Mouse (Mus musculus) stomach, embryonic 15.5 days (tissue): ENCODE data around the gene Stk32c. TPM values are rescaled to one million over a fixed set of nuclear protein-coding genes. Genes with fewer than 3 reads are reported as not detected.

Experiments
- ATAC-seq: fragments of 200-750 bp; cut with Nextera tagmentation; 2 replicates; pipeline ENCODE4 v1.8.0; 2017; ENCODE audit warnings: low read depth, moderate number of reproducible peaks, moderate TSS enrichment; ENCODE audit not compliant: insufficient read depth, low FRiP score
- H3K27ac ChIP-seq: fragments of 300-500 bp; sonication (generic); 2 replicates; pipeline ENCODE4 v1.5.1; 2015; ENCODE audit warnings: mild to moderate bottlenecking, inconsistent platforms
- H3K27me3 ChIP-seq: fragments of 300-500 bp; sonication (generic); replicated peaks from 2 replicates; pipeline ENCODE4 v1.6.1; 2015; ENCODE audit warnings: inconsistent platforms
- H3K36me3 ChIP-seq: fragments of 300-500 bp; sonication (generic); 2 replicates; pipeline ENCODE4 v1.6.1; 2015; ENCODE audit warnings: inconsistent platforms
- H3K4me1 ChIP-seq: fragments of 300-500 bp; sonication (generic); 2 replicates; pipeline ENCODE4 v1.6.1; 2015; ENCODE audit warnings: inconsistent platforms
- H3K4me2 ChIP-seq: fragments of 300-500 bp; sonication (generic); 2 replicates; pipeline ENCODE4 v1.6.1; 2015; ENCODE audit warnings: mild to moderate bottlenecking, inconsistent platforms
- H3K4me3 ChIP-seq: fragments of 300-500 bp; sonication (generic); replicated peaks from 2 replicates; pipeline ENCODE4 v1.5.1; 2015; ENCODE audit warnings: inconsistent platforms
- H3K9ac ChIP-seq: fragments of 300-500 bp; sonication (generic); 2 replicates; pipeline ENCODE4 v1.6.1; 2015; ENCODE audit warnings: inconsistent platforms
- H3K9me3 ChIP-seq: fragments of 300-500 bp; sonication (generic); 2 replicates; pipeline ENCODE4 v1.6.1; 2016; ENCODE audit warnings: inconsistent platforms
- WGBS: fragments of 180-500 bp; shearing (Covaris S2); methylation state at CpG from one replicate; pipeline ENCODE4 v1.1.7; 2015; 5-methylcytosine and 5-hydroxymethylcytosine counted together
- polyA plus RNA-seq: library from polyadenylated mRNA; unstranded; fragments of >200 nt; fragmentation: Nextera tagmentation; extraction: Ambion mirVana; gene quantifications from 2 replicates; pipeline ENCODE4 v1.2.1, GENCODE M21; 2015

The Stk32c gene
- polyA plus RNA-seq, 1 experiment from 2014 or later, result 0.23 TPM

GRCm38 (mm10) chr7:139156341-139157058 lies 56.6 kb downstream of the Stk32c start:
- no peak for ATAC-seq
- WGBS, result 61% methylated on average over 10 of the region's 10 CpGs
- Histone ChIP-seq H3K27ac (no peak overlapping the region), H3K27me3 (no peaks in the 10 kb centered on the region), H3K9ac (no peak overlapping the region), H3K9me3 (no peaks in the 10 kb centered on the region), H3K4me2 (no peak overlapping the region), H3K4me3 (no peak overlapping the region), H3K36me3 (no peaks in the 10 kb centered on the region), H3K4me1 (peaks cover 2% of the 10 kb centered on the region; the same call in 1 of the 2 replicates)

- no peaks in the 10 kb centered on the region for H3K27me3 ChIP-seq
- H3K9me3 ChIP-seq, result no peaks in the 10 kb centered on the region
- no peak overlapping the region for H3K4me3 ChIP-seq
- ATAC-seq, result no peak
- WGBS, result 68% methylated on average over 7 of the region's 7 CpGs
- H3K4me2 ChIP-seq, result no peak overlapping the region
- H3K27ac ChIP-seq, result no peak overlapping the region
- H3K36me3 ChIP-seq, result no peaks in the 10 kb centered on the region
- peaks cover 10% of the 10 kb centered on the region; the same call in 1 of the 2 replicates for H3K4me1 ChIP-seq
- no peak overlapping the region for H3K9ac ChIP-seq
Measured at GRCm38 (mm10) chr7:139152927-139153326, 60.2 kb downstream of the Stk32c start.

GRCm38 (mm10) chr7:139151116-139151515 lies 62.0 kb downstream of the Stk32c start:
- ATAC-seq, result peak; percentile 79
- WGBS, result 22% methylated on average over 10 of the region's 10 CpGs
- H3K4me3 ChIP-seq, result no peak overlapping the region
- no peak overlapping the region for H3K27ac ChIP-seq
- 0 out of 2 replicates have a peak, but pooled peaks cover 7% of the 10 kb centered on the region for H3K4me1 ChIP-seq
- no peak overlapping the region for H3K4me2 ChIP-seq
- H3K9ac ChIP-seq, result no peak overlapping the region
- H3K36me3 ChIP-seq, result no peaks in the 10 kb centered on the region
- no peaks in the 10 kb centered on the region for H3K27me3 ChIP-seq
- H3K9me3 ChIP-seq, result no peaks in the 10 kb centered on the region

GRCm38 (mm10) chr7:139149373-139149772 lies 63.7 kb downstream of the Stk32c start:
- Histone ChIP-seq H3K9ac (no peak overlapping the region), H3K27me3 (no peaks in the 10 kb centered on the region), H3K27ac (no peak overlapping the region), H3K4me3 (no peak overlapping the region), H3K36me3 (no peaks in the 10 kb centered on the region), H3K9me3 (no peaks in the 10 kb centered on the region), H3K4me1 (0 out of 2 replicates have a peak, but pooled peaks cover 7% of the 10 kb centered on the region), H3K4me2 (no peak overlapping the region)
- no peak for ATAC-seq
- WGBS, result 43% methylated on average over 7 of the region's 7 CpGs

- no peak overlapping the region for H3K4me3 ChIP-seq
Measured at GRCm38 (mm10) chr7:139147360-139147759, 65.7 kb downstream of the Stk32c start.

GRCm38 (mm10) chr7:139145891-139146290 lies 67.2 kb downstream of the Stk32c start:
- Histone ChIP-seq H3K36me3 (no peaks in the 10 kb centered on the region), H3K9me3 (no peaks in the 10 kb centered on the region), H3K27me3 (no peaks in the 10 kb centered on the region), H3K4me1 (0 out of 2 replicates have a peak, but pooled peaks cover 2% of the 10 kb centered on the region), H3K4me3 (no peak overlapping the region), H3K27ac (no peak overlapping the region), H3K9ac (no peak overlapping the region), H3K4me2 (no peak overlapping the region)
- ATAC-seq, result no peak
- 52% methylated on average over 7 of the region's 7 CpGs for WGBS

More at GRCm38 (mm10) chr7:139147360-139147759, 65.7 kb downstream of the Stk32c start:
- H3K4me2 ChIP-seq, result no peak overlapping the region
- H3K27me3 ChIP-seq, result no peaks in the 10 kb centered on the region
- 0 out of 2 replicates have a peak, but pooled peaks cover 7% of the 10 kb centered on the region for H3K4me1 ChIP-seq
- H3K27ac ChIP-seq, result no peak overlapping the region
- no peaks in the 10 kb centered on the region for H3K36me3 ChIP-seq
- no peaks in the 10 kb centered on the region for H3K9me3 ChIP-seq
- no peak overlapping the region for H3K9ac ChIP-seq
- no peak for ATAC-seq
- 19% methylated on average over 4 of the region's 4 CpGs for WGBS

GRCm38 (mm10) chr7:139143785-139144184 lies 69.3 kb downstream of the Stk32c start:
- no peaks in the 10 kb centered on the region for H3K27me3 ChIP-seq
- H3K9me3 ChIP-seq, result no peaks in the 10 kb centered on the region
- H3K9ac ChIP-seq, result no peak overlapping the region
- ATAC-seq, result no peak
- H3K4me1 ChIP-seq, result no peaks in the 10 kb centered on the region
- H3K4me3 ChIP-seq, result no peak overlapping the region
- no peaks in the 10 kb centered on the region for H3K36me3 ChIP-seq
- no peak overlapping the region for H3K4me2 ChIP-seq
- no peak overlapping the region for H3K27ac ChIP-seq
- 45% methylated on average over 1 of the region's 1 CpGs for WGBS

- Histone ChIP-seq H3K9ac (no peak overlapping the region), H3K4me3 (no peak overlapping the region), H3K4me2 (no peak overlapping the region), H3K27me3 (no peaks in the 10 kb centered on the region), H3K36me3 (no peaks in the 10 kb centered on the region), H3K27ac (no peak overlapping the region), H3K9me3 (no peaks in the 10 kb centered on the region), H3K4me1 (no peaks in the 10 kb centered on the region)
- ATAC-seq, result no peak
- 25% methylated on average over 11 of the region's 11 CpGs for WGBS
Measured at GRCm38 (mm10) chr7:139139921-139140461, 73.1 kb downstream of the Stk32c start.

- no peak for ATAC-seq
- Histone ChIP-seq H3K4me1 (no peaks in the 10 kb centered on the region), H3K27me3 (no peaks in the 10 kb centered on the region), H3K4me3 (no peak overlapping the region), H3K9me3 (no peaks in the 10 kb centered on the region), H3K9ac (no peak overlapping the region), H3K36me3 (no peaks in the 10 kb centered on the region), H3K27ac (no peak overlapping the region), H3K4me2 (no peak overlapping the region)
- 58% methylated on average over 5 of the region's 5 CpGs for WGBS
Measured at GRCm38 (mm10) chr7:139136906-139137491, 76.1 kb downstream of the Stk32c start.

GRCm38 (mm10) chr7:139135236-139135635 lies 77.9 kb downstream of the Stk32c start:
- no peak overlapping the region for H3K4me3 ChIP-seq
- 0 out of 2 replicates have a peak, but pooled peaks cover 2% of the 10 kb centered on the region for H3K4me1 ChIP-seq
- H3K4me2 ChIP-seq, result no peak overlapping the region
- no peaks in the 10 kb centered on the region for H3K27me3 ChIP-seq
- H3K9me3 ChIP-seq, result no peaks in the 10 kb centered on the region
- 75% methylated on average over 5 of the region's 5 CpGs for whole genome bisulfite sequencing
- H3K27ac ChIP-seq, result no peak overlapping the region
- H3K36me3 ChIP-seq, result no peaks in the 10 kb centered on the region
- no peak overlapping the region for H3K9ac ChIP-seq
- ATAC-seq, result no peak

- no peaks in the 10 kb centered on the region for H3K27me3 ChIP-seq
- WGBS, result 79% methylated on average over 3 of the region's 3 CpGs
- ATAC-seq, result no peak
Measured at GRCm38 (mm10) chr7:139133446-139133845, 79.7 kb downstream of the Stk32c start.

GRCm38 (mm10) chr7:139131538-139131937 lies 81.6 kb downstream of the Stk32c start:
- no peaks in the 10 kb centered on the region for H3K9me3 ChIP-seq
- 50% methylated on average over 8 of the region's 8 CpGs for WGBS
- H3K9ac ChIP-seq, result no peak overlapping the region
- H3K36me3 ChIP-seq, result no peaks in the 10 kb centered on the region
- no peaks in the 10 kb centered on the region for H3K27me3 ChIP-seq
- 0 out of 2 replicates have a peak, but pooled peaks cover 3% of the 10 kb centered on the region for H3K4me1 ChIP-seq
- no peak overlapping the region for H3K27ac ChIP-seq
- no peak overlapping the region for H3K4me3 ChIP-seq
- H3K4me2 ChIP-seq, result no peak overlapping the region
- ATAC-seq, result no peak

More at GRCm38 (mm10) chr7:139133446-139133845, 79.7 kb downstream of the Stk32c start:
- no peaks in the 10 kb centered on the region for H3K9me3 ChIP-seq
- H3K36me3 ChIP-seq, result no peaks in the 10 kb centered on the region
- H3K4me2 ChIP-seq, result no peak overlapping the region
- no peak overlapping the region for H3K4me3 ChIP-seq
- no peak overlapping the region for H3K27ac ChIP-seq
- no peak overlapping the region for H3K9ac ChIP-seq
- 0 out of 2 replicates have a peak, but pooled peaks cover 3% of the 10 kb centered on the region for H3K4me1 ChIP-seq
